Mouse (Mus musculus) embryonic facial prominence, embryonic 12.5 days (tissue): Measurements from ENCODE around the gene Znrf3. TPM values are rescaled to one million over a fixed set of nuclear protein-coding genes. Genes with fewer than 3 reads are reported as not detected.

Experiments used
- ATAC-seq: fragments of 200-750 bp; cut with Nextera tagmentation; 2 replicates; pipeline ENCODE4 v1.8.0; 2017; ENCODE audit not compliant: insufficient number of reproducible peaks, insufficient read depth, low FRiP score, low TSS enrichment
- H3K27ac ChIP-seq: fragments of 300-500 bp; sonication (generic); 2 replicates; pipeline ENCODE4 v1.5.1; 2016; ENCODE audit warnings: mild to moderate bottlenecking
- H3K27me3 ChIP-seq: fragments of 300-500 bp; sonication (generic); 2 replicates; pipeline ENCODE4 v1.6.1; 2016; ENCODE audit warnings: mild to moderate bottlenecking, moderate library complexity
- H3K36me3 ChIP-seq: fragments of 300-500 bp; sonication (generic); 2 replicates; pipeline ENCODE4 v1.6.1; 2016; ENCODE audit warnings: mild to moderate bottlenecking
- H3K4me1 ChIP-seq: fragments of 300-500 bp; sonication (generic); 2 replicates; pipeline ENCODE4 v1.6.1; 2016
- H3K4me2 ChIP-seq: fragments of 300-500 bp; sonication (generic); replicated peaks from 2 replicates; pipeline ENCODE4 v1.6.1; 2016; ENCODE audit warnings: mild to moderate bottlenecking, moderate library complexity
- H3K4me3 ChIP-seq: fragments of 300-500 bp; sonication (generic); 2 replicates; pipeline ENCODE4 v1.5.1; 2016; ENCODE audit warnings: mild to moderate bottlenecking
- H3K9ac ChIP-seq: fragments of 300-500 bp; sonication (generic); 2 replicates; pipeline ENCODE4 v1.6.1; 2016; ENCODE audit warnings: mild to moderate bottlenecking, moderate library complexity
- H3K9me3 ChIP-seq: fragments of 300-500 bp; sonication (generic); 2 replicates; pipeline ENCODE4 v1.6.1; 2016; ENCODE audit warnings: mild to moderate bottlenecking, moderate library complexity
- WGBS: fragments of 180-500 bp; shearing (Covaris S2); methylation state at CpG from one replicate; pipeline ENCODE4 v1.1.7; 2016; 5-methylcytosine and 5-hydroxymethylcytosine counted together
- polyA plus RNA-seq: library from polyadenylated mRNA; unstranded; fragments of >200 nt; fragmentation: Nextera tagmentation; extraction: Ambion mirVana; gene quantifications from 2 replicates; pipeline ENCODE4 v1.2.1, GENCODE M21; 2016

The Znrf3 gene
- polyA plus RNA-seq, 1 experiment from 2014 or later, result 12.2 TPM

DNA sequence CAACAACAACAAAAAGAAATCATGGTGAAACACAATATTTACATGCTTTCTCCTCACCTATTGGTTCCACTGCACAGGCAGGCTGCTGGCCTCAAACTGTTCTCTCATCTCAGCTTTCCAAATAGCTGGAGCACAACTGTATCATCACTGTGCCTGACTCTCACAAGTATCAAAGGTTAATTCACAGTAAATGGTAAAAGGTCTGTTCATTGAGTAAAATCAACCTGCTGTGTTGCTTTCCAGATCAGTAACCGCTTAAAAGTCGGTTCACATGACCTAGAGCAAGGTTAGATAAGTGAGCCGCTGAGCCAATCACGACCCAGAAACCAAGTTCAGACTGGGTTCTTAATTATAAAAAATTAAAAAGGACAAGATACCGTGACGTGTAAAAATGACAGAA is 186.6 kb downstream of the Znrf3 start:
- H3K27me3 ChIP-seq, result no peaks in the 10 kb centered on the region
- ATAC-seq, result no peak
- H3K27ac ChIP-seq, result no peak overlapping the region
- WGBS, result 93% methylated on average over 6 of the region's 6 CpGs
- H3K9me3 ChIP-seq, result no peaks in the 10 kb centered on the region
- H3K4me1 ChIP-seq, result peaks cover 32% of the 10 kb centered on the region
- no peaks in the 10 kb centered on the region for H3K36me3 ChIP-seq
- H3K9ac ChIP-seq, result no peak overlapping the region
- H3K4me2 ChIP-seq, result no peak overlapping the region
- H3K4me3 ChIP-seq, result no peak overlapping the region

DNA sequence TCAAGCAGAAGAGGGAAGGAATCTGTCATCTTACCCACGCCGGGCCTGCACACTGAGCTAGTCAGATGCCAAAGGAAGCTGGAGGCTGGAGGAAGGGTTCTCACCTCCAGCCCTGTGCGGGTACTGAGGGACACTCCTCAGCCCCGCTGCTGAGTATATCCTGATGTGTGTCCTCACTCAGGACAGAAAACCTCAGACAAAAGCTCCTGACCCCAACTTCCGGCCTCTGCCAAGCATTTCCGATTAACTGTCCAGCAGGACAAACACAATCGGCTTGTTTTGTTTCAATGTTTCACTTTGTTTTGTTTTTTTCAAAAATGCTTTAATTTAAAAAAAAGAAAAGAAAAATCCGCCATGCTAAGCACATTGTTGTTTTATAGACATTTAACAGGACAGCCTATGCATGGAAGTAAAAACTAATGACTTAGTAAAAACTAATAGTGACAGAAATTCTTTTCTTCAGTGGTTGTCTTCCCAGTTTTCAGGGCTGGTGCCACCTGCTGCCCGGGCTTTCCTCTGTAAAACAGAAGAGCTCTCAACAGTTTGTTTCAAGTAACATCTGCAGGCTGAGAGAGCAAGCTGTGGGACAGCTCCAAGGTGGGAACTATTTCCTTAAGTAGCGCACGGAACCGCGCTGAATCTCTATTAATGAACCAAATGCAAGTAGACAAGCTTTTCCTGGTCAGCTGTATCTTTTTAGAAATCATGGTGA is 187.3 kb downstream of the Znrf3 start:
- Histone ChIP-seq H3K27me3 (no peaks in the 10 kb centered on the region), H3K9ac (no peak overlapping the region), H3K4me2 (no peak overlapping the region), H3K4me3 (no peak overlapping the region), H3K9me3 (no peaks in the 10 kb centered on the region), H3K4me1 (peaks cover 39% of the 10 kb centered on the region), H3K27ac (peak overlapping the region; percentile 89), H3K36me3 (no peaks in the 10 kb centered on the region)
- 70% methylated on average over 13 of the region's 13 CpGs for WGBS
- no peak for ATAC-seq

GRCm38 (mm10) chr11:5255509-5256014 is 189.1 kb downstream of the Znrf3 start:
- Histone ChIP-seq H3K4me3 (no peak overlapping the region), H3K27me3 (no peaks in the 10 kb centered on the region), H3K4me1 (peaks cover 53% of the 10 kb centered on the region), H3K9me3 (no peaks in the 10 kb centered on the region), H3K9ac (no peak overlapping the region), H3K27ac (peak overlapping the region; percentile 81), H3K4me2 (0 out of 2 replicates have a peak overlapping the region, but pooled peaks have one; percentile 1), H3K36me3 (no peaks in the 10 kb centered on the region)
- ATAC-seq, result no peak
- 18% methylated on average over 9 of the region's 9 CpGs for WGBS

DNA sequence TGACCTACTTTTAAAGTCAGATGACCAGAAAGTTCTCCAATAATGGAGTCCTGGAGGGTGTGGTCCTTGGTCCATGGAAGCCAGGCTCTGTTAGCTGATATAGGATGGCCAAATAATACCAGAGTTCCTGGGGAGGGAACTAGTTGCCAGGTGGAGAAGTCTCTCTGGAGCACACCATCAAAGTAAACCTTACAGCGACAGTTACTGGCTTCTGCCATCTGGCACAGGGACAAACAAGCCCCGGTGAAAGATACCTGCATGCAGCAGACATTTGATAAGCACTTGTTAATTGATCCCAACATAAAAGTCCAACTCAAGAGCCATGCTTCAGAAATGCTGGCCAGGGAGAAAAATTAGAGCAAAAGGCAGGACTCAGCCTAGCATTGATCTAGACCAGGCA is 190.6 kb downstream of the Znrf3 start:
- no peak overlapping the region for H3K4me2 ChIP-seq
- H3K4me1 ChIP-seq, result peaks cover 48% of the 10 kb centered on the region
- no peak for ATAC-seq
- H3K4me3 ChIP-seq, result no peak overlapping the region
- WGBS, result 75% methylated on average over 2 of the region's 2 CpGs
- H3K9ac ChIP-seq, result no peak overlapping the region
- no peaks in the 10 kb centered on the region for H3K9me3 ChIP-seq
- H3K36me3 ChIP-seq, result no peaks in the 10 kb centered on the region
- 0 out of 2 replicates have a peak overlapping the region, but pooled peaks have one; percentile 6 for H3K27ac ChIP-seq
- no peaks in the 10 kb centered on the region for H3K27me3 ChIP-seq

DNA sequence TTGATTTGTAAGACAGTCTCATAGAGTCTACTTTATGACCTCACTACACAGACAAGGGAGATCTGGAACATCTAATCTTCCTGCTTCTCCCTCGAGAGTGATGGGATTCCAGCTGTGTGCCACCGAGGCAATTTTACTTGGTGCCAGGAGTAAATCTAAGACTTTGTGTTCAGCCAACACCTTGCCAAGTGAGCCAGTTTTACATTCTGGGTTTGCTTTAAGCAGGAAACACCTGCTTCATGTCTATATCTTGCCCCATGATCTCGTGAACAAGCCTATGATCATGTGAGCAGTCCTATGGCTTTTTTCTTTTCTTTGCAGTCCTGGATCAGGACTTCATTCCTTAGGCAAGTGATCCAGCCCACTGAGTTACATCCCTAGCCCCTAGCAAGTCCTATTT is 191.1 kb downstream of the Znrf3 start:
- Histone ChIP-seq H3K4me1 (peaks cover 51% of the 10 kb centered on the region), H3K27me3 (no peaks in the 10 kb centered on the region)
- 63% methylated on average over 3 of the region's 3 CpGs for WGBS

DNA sequence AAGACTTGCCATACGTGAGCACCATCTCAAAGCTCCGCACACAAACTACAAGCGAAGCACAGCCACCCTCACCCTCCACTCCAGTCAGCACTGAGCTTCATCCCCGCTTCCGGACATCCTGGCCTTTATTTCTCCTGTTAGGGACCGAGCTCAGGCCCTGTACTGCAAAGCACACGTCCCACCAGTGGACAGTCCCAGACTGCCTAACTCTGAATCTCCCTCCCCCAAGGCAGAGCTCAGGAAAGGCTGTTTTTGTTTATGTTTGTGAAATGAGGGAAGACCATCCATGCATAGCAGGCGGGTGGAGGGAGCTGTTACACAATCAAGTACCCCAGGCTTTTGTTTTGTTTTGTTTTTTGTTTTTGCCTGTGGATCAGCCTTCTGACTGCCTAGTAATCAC is 191.9 kb downstream of the Znrf3 start:
- no peak overlapping the region for H3K4me2 ChIP-seq
- no peak for ATAC-seq
- no peaks in the 10 kb centered on the region for H3K9me3 ChIP-seq
- H3K27ac ChIP-seq, result no peak overlapping the region
- H3K9ac ChIP-seq, result no peak overlapping the region
- H3K4me1 ChIP-seq, result peaks cover 54% of the 10 kb centered on the region
- H3K36me3 ChIP-seq, result no peaks in the 10 kb centered on the region
- no peaks in the 10 kb centered on the region for H3K27me3 ChIP-seq
- WGBS, result 73% methylated on average over 8 of the region's 8 CpGs
- H3K4me3 ChIP-seq, result no peak overlapping the region

More for the DNA sequence above, 191.1 kb downstream of the Znrf3 start:
- Histone ChIP-seq H3K36me3 (no peaks in the 10 kb centered on the region), H3K27ac (no peak overlapping the region), H3K9me3 (no peaks in the 10 kb centered on the region), H3K4me2 (no peak overlapping the region), H3K4me3 (no peak overlapping the region), H3K9ac (no peak overlapping the region)
- no peak for ATAC-seq

DNA sequence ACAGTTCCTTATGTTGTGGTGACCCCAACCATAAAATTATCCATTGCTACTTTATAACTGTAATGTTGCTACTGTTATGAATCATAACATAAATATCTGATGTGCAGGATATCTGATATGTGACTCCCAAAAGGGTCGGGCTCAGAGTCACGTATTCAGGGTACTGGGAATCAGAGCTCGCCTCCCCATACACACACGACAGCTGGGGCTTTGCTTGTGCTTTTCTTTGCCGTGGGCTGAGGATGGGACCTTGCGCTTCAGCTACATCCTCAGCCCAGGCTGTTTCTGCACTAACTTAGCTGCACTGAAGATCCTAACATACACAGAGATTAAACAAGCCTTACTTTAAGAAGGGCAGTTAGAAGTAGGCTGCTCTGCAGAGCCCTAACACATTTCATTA is 193.5 kb downstream of the Znrf3 start:
- 30% methylated on average over 6 of the region's 6 CpGs for WGBS

DNA sequence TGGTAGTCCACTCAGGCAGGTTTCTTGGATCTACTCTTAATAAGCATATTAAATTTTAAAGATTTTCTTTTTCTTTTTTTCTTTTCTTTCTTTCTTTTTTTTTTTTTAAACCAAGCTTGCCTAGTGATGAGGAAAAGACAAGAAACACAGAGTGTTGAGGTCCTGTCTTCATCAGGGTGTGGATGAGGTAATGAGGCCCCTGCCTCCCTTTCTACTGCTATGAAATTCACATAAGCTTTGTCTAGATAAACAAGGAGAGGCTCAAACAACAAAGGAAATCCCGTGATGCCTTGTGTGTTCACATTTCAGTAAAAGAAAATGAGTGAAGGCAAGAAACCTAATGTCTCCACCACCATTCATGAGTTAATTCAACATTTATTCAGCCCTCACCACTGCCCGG is 196.4 kb downstream of the Znrf3 start:
- H3K27me3 ChIP-seq, result no peaks in the 10 kb centered on the region
- no peaks in the 10 kb centered on the region for H3K9me3 ChIP-seq
- H3K4me1 ChIP-seq, result peaks cover 54% of the 10 kb centered on the region
- no peak overlapping the region for H3K27ac ChIP-seq
- no peak overlapping the region for H3K4me2 ChIP-seq
- WGBS, result 59% methylated on average over 2 of the region's 2 CpGs
- H3K4me3 ChIP-seq, result no peak overlapping the region
- H3K9ac ChIP-seq, result no peak overlapping the region
- H3K36me3 ChIP-seq, result peaks cover 1% of the 10 kb centered on the region; the same call in 1 of the 2 replicates
- no peak for ATAC-seq

More for the DNA sequence above, 193.5 kb downstream of the Znrf3 start:
- peaks cover 43% of the 10 kb centered on the region for H3K4me1 ChIP-seq
- no peaks in the 10 kb centered on the region for H3K9me3 ChIP-seq
- H3K4me3 ChIP-seq, result no peak overlapping the region
- no peaks in the 10 kb centered on the region for H3K36me3 ChIP-seq
- H3K4me2 ChIP-seq, result no peak overlapping the region
- ATAC-seq, result no peak
- H3K9ac ChIP-seq, result no peak overlapping the region
- H3K27me3 ChIP-seq, result no peaks in the 10 kb centered on the region
- H3K27ac ChIP-seq, result no peak overlapping the region

GRCm38 (mm10) chr11:5245431-5245830 is 199.2 kb downstream of the Znrf3 start:
- ATAC-seq, result no peak
- 77% methylated on average over 7 of the region's 7 CpGs for WGBS
- Histone ChIP-seq H3K4me1 (peaks cover 35% of the 10 kb centered on the region), H3K4me3 (no peak overlapping the region), H3K27me3 (no peaks in the 10 kb centered on the region), H3K9ac (no peak overlapping the region), H3K36me3 (peaks cover 17% of the 10 kb centered on the region; the same call in 1 of the 2 replicates), H3K9me3 (no peaks in the 10 kb centered on the region), H3K4me2 (no peak overlapping the region), H3K27ac (peak overlapping the region; percentile 82)

GRCm38 (mm10) chr11:5244749-5245130 is 199.9 kb downstream of the Znrf3 start:
- H3K36me3 ChIP-seq, result peaks cover 17% of the 10 kb centered on the region; the same call in 1 of the 2 replicates
- peak overlapping the region; percentile 36 for H3K4me2 ChIP-seq
- ATAC-seq, result no peak
- H3K27me3 ChIP-seq, result no peaks in the 10 kb centered on the region
- H3K4me3 ChIP-seq, result no peak overlapping the region
- WGBS, result 23% methylated on average over 8 of the region's 8 CpGs
- H3K4me1 ChIP-seq, result peaks cover 42% of the 10 kb centered on the region
- peak overlapping the region; percentile 82 for H3K27ac ChIP-seq
- no peaks in the 10 kb centered on the region for H3K9me3 ChIP-seq
- H3K9ac ChIP-seq, result no peak overlapping the region

DNA sequence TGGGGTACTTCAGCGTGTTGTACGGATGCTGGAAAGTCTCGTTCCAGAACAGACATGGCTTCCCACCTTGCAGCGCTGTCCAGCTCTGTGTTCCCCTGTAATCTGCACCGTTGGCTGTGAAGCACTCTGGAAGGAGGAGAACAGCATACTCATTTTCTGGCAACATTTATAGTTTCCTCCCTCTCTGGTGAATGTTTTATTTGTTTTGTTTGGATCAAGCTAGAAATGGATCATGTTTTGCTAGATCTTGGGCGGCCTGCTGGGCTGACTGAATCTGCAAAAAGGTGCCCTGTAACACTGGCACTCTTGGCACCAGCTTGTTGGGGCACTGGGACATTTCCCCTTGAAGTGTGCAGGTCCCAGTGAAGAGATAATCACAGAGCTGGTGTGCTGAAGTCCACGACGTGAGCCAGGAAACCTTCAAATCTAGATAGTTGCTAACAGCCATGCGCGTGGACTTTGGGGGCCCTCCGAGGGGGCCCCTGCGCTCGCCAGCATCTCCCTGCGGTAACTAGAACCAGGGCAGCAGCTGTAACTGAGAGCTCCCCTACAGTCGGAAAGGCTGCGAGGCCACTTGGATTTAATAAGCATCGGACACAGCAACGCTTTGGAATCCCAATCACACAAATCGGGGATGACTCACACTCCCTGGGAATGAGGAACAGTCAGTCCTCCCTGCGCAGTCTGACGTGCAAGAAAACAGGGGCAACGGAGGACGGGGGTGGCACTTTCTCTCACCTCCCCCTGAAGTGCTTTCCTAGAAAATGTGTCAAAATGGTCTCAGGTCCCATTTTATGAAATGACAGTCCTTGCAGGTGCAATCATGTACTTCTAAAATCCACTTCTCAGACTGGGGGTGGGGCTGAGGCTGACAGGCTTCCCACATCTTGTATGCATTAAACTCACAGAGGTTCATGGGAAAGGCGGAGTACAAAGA is 200.6 kb downstream of the Znrf3 start:
- no peaks in the 10 kb centered on the region for H3K27me3 ChIP-seq
- H3K27ac ChIP-seq, result peak overlapping the region; percentile 82
- H3K9me3 ChIP-seq, result no peaks in the 10 kb centered on the region
- ATAC-seq, result no peak; the same call in 1 of the 2 replicates
- peak overlapping the region; percentile 36 for H3K4me2 ChIP-seq
- H3K9ac ChIP-seq, result no peak overlapping the region
- WGBS, result 32% methylated on average over 24 of the region's 24 CpGs
- H3K36me3 ChIP-seq, result peaks cover 17% of the 10 kb centered on the region; the same call in 1 of the 2 replicates
- H3K4me1 ChIP-seq, result peaks cover 48% of the 10 kb centered on the region
- H3K4me3 ChIP-seq, result peak overlapping the region; percentile 12
